Mouse (Mus musculus) NIH3T3 (cell line): ENCODE data around the gene Gm45234.
A peak's percentile ranks its signal among the peaks of the same experiment; 100 is the strongest.

ENCODE experiments used
- DNase-seq: peaks from one replicate; pipeline ENCODE4 v3.0.0-alpha.2; 2012; ENCODE audit warnings: low read depth

Gm45234 gene

DNA sequence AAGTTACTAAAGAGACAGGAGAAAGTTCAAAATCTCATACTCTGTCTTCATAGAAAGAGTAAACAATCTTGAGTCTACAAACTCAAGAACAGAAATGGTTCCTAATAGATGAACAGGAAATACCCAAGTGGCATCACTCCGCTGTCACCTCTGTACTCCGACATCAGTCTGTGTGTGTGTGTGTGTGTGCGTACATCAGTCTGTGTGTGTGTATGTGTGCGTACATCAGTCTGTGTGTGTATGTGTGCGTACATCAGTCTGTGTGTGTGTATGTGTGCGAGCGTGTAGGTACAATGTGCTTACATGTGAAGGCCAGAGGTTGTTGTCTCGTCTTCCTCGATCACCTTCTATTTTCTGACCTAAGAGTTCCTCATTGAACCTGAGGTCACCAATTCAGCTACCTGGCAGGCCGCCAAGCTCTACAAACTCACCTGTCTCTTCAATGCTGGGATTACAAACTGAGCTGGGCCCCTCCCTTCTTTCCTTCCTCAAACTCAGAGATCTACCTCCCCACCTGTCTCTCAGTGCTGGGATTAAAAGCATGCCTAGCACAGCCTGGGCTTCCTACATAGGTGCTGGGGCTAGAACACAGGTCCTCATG lies 47.4 kb downstream of the Gm45234 start:
- no peak for DNase-seq

DNA sequence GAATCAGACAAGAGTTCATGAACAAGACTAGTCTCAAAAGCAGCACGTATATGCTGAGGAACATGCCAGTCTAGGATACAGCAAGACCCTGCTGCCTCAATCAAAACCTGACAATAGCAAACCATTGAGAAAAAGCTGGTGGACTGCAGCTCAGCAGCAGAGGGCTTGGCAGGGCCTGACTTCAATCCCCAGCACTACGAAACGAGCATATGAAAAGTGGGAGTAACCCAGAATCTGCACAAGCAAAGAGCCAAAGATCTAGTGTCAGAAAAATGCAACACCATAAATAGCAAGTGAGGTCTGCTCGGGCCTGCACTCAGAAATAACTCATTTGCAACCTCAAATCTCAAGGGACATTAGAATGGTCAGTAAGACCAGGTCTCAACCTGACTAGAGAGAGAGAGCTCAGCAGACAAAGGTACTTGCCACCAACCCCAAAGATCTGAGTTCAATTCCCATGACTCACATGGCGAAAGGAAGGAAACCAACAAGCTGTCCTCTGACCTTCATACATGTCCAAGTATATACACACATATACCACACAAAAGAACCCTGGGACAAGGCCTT lies 49.7 kb downstream of the Gm45234 start:
- DNase-seq = peak; percentile 48

DNA sequence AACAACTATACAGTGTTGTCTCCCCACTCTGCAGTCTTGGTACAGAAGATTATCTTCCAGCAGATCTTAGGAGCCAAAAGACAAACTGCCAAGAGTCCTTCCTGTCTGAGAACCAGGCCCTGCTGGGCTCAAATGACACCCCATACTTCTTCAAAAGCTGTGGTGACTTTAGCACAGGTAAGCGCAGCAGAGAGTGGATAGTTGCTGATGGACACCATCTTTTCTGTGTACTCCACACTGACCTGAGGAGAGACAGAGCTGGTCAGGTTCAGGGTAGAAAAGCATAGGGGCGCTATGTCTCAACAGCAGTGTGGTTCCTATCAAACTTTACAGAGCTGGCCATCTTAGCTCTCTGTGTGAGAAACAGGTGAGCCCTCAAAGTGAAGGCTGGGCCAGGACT lies 51.4 kb downstream of the Gm45234 start:
- no peak for DNase-seq

DNA sequence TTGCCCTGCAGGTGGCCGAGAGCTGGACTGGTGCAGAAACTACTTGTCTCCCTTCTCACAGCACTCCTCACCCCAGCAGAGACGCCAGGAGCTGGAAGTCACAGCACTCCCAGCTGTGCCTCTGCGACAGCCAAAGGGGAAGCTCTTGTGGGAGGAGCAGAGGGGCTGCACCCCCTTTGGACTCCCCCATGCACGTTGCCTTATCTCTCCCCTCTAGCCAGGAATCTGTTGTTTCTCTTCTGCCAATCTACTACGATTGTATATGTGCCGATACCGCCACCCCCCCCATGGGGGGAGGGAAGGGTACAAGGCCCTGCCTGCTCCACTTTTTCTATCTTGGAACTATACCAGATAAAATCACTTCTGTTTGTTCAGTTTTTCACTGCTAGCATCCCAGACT lies 52.0 kb downstream of the Gm45234 start:
- no peak for DNase-seq

DNA sequence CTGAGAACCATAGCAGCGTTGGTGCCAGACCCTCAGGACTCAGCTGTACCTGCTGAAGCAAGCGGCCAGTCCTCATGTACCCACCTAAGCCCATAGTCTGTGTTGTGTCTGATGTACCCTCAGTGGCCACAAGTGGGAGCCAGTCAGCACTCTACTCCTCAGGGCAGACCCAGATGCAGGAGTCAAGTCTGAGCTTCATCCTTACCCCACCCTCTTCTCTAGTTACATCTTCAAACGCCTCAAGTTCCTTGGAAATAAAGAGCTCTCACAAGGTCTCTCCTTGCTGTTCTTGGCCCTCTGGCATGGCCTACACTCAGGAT lies 53.1 kb downstream of the Gm45234 start:
- peak; percentile 83 for DNase-seq

DNA sequence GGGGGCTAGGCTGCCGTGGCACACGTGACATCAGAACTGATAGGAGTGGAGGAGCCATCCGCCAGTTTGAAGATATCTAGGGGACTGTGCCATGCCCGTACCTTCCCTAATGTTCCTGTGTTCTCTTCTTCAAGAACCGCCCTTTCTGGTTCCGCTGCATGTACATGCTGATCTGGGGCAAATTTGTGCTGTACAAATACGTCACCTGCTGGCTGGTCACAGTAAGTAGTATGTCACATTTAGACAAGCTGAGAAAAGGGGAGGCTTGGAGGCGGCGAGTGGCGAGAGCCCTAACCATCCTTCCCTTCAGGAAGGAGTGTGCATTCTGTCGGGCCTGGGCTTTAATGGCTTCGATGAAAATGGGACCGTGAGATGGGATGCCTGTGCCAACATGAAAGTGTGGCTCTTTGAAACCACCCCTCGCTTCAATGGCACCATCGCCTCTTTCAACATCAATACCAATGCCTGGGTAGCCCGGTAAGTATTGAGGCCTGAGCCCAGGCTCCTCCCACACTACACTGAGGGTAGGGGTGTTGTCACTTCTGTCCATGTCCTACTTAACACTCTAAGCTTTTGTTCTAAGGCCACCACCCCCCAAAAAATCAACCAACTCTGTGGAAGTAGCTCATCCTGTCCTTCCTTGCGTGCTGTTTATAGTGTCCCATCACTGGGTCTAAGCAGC lies 53.6 kb downstream of the Gm45234 start:
- no peak for DNase-seq

DNA sequence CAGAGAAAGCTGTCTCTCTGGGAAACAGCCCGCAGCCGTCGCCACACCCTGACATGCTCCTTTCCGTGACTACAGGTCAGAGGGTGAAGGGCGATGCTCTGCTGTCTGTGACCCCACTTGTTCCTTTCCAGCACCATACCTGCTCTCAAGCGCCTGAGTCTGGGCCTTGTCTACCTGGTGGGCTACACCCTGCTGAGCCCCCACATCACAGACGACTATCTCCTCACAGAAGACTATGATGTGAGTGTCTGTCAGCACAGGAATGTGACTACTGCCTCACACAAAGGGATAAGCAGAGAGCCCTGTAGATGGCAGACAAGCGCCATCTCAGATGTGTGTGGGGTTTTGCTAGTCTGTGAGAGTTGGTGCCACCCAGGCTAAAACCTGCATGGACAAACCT lies 54.5 kb downstream of the Gm45234 start:
- DNase-seq = peak; percentile 61

DNA sequence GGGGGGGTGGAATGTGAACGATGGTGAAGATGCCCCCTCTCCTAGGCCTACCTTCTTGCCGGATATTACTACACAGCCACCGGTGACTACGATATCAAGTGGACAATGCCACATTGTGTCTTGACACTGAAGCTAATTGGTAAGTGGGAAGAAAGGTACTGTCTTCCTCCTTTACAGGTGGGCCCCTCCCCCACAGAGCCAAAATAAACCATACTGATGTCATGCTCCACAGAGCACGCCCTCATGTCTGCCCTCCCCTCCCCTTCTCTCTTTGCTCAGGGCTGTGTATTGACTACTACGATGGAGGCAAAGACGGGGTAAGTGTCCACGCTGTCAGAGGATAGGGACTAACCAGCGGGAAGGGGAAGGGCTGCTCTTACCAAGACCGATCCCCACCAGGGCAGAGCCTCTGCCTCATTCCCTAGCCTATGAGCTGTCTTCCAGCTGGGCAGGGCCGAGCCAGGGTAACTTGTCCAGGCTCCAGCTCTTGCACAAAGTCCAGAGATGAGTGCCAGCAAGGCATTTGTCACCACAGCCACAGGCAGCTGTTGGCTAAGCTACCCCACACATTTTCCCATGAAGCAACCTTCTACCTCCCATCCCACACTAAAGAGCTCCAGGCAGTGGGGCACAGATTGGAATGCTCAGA lies 55.7 kb downstream of the Gm45234 start:
- DNase-seq = peak; percentile 93

DNA sequence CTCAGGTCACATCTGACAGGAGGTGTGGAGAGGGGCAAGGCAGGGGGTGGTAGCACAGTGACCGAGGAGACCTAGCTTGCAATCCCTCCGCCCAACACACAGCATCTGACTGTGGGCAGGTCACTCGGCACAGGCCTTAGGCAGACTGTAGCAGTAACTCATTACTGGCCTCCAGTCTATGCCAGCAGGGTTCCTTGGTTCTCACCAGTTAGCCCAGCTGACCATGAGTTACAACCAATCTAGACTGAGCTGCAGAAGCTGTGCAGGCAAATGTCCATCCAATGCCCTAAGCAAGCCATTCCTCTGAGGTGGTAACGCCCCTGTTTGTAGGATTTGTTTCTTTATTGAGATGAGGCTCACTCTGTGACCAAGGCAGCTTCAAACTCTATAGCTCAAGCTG lies 56.5 kb downstream of the Gm45234 start:
- DNase-seq = no peak

DNA sequence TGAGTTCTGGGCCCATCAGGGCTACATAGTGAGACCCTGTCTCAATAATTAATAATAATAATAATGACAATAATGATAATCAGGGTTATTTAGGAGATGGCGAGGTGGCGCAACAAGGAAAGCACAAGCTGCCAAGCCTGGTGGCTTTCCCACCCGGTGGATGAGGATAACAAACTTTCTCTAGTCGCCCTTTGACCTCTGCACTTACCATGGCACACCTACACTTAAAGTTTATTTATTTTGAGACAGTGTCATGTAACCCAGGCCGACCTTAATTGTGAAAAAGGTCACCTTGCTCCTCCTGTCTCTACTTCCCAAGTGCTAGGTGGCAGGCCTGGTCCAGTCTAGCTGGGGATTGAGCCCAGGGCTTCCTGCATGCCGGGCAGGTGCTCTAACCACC lies 57.1 kb downstream of the Gm45234 start:
- no peak for DNase-seq

DNA sequence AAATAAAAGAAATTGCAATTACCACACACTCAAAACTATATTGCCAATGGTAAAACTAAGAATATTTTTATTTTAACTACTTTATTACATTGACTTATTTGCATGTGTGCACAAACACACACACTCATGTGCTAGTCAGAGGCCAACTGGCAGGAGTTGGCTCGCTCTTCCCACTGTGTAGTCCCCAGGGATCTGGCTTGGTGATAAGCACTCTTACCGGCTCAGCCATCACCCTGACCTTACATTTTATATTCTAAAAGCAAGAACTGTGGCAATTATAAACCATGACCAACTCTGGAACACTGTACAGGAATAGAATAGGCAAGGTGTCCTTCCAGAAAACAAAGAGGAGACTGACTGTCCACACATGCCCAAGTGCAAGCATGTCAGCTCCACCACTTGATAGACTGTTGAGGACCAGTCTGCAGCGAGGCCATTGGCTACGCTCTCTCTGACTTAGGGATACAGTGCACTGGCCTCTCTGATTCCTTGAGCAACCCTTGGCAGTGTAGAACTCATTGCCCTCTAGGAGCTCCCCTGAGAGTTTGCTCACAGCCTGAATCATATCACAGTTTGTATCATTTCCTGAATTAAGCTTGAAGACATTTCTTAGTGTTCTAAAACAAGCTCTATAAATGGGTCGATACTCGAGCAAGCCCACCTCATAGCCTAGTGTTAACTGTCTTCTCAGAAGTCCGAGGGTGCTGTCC lies 59.2 kb downstream of the Gm45234 start:
- DNase-seq = peak; percentile 64

DNA sequence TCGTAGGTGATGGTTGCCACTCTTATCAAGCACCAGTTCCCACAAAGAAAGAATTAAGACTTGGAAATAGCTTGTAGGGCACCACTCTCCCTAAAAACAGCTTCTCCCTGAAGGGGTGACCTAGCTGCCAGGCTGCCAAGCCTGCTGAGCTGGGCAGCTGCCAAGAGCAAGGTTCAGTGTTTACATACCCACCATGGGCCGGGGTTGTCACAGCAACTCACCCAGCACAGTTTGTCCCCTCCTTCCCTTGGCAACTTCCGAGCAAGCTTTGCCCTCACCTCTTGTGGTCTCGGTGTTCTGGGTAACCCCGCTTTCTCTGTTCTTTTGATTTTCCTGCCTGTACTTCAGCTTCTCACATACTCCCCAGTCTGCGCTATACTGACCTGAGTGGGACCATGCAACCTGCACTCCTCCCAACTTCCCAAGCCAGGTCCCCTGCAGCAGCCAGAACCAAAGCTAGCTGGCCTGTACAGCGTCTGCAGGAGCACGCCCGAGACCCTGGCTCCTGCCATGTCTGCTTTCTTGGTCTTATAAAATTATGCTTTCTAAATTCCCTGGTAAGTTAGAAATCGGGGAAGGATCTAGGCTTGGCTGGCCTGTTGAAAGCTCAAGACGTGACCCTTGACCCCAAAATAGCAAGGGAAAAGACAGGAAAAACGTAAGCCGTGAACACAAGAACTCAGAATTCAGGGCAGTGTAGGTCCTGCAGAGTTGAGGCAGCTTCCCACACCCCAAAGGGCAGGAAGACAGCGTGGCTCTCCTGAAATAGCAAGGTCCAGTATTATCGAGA lies 61.5 kb downstream of the Gm45234 start:
- DNase-seq = peak; percentile 46

DNA sequence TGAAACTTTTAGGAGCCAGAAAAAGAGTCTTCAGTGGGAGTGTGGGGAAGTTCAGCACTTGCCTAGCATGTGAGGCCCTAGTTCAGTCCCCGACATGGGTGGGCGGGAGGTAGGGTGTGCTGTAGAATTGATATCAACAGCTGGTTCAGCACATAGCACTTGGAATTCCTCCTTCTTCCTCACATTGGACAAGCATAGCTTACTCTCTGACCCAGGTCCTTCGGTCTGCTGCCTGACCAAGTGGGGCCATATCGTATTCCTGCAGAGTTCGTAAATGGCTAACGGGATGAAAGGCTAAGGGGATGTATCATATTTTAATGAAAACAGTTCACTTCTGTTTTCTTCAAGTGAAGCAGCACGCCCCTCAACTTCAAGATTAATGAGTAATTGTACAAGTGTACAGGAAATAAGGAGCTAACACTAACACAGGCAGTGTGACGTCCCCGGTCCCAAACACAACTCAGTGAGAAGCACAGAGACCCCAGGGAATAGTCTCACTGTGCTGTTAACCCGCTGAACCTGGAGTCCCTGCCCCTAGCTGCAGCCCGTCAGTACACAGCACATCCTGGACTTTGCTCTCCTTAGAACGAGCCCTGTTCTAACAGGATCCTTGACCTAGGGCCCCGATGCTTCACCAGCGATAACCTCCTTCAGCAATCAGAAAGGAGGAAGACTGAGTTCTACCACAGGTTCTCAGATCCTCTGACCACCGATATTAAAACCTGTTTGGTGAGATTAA lies 62.4 kb downstream of the Gm45234 start:
- DNase-seq = no peak

DNA sequence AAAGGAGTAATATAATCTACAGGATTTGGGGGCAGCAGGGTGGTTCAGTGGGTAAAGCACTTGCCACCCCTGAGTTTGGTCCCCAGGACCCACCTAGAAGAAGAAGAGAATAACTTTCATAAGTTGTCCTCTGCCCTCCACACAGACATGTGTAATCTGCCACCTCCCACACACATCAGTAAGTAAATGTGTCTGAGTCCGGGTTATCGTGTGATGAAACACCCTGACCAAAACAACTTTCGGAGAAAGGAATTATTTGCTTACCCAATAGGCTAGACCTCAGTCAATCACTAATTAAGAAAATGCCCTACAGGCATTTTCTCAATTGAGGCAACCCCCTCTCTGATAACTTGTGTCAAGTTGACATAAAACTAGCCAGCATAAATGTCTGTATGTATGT lies 65.3 kb downstream of the Gm45234 start:
- no peak for DNase-seq
